Mouse (Mus musculus): ENCODE results near the gene Nlrc4. TPM values are rescaled to one million over a fixed set of nuclear protein-coding genes. Genes with fewer than 3 reads are reported as not detected.

Nlrc4 gene
- polyA plus RNA-seq, 2 experiments: 0.16 to 0.26 TPM

- Histone ChIP-seq H3K9ac (ENCODE audit: low read depth, low read length, severe bottlenecking) (no peak overlapping the region), H3K4me3 (replicated peaks; ENCODE audit: low read length) (no peak overlapping the region), H3K4me2 (replicated peaks; ENCODE audit: low read depth, low read length, severe bottlenecking) (no peak overlapping the region), H3K27me3 (ENCODE audit: control insufficient read depth, insufficient read depth, low read length) (no peaks in the 10 kb centered on the region), H3K4me1 (ENCODE audit: control insufficient read depth, insufficient read depth, low read length) (no peaks in the 10 kb centered on the region), H3K27ac (replicated peaks; ENCODE audit: low read depth, low read length) (no peak overlapping the region), H3K9me3 (ENCODE audit: control insufficient read depth, low read length) (no peaks in the 10 kb centered on the region), H3K36me3 (ENCODE audit: control insufficient read depth, insufficient read depth, low read length) (peaks cover 19% of the 10 kb centered on the region)
- WGBS: 90% methylated on average over 8 of the region's 8 CpGs
- DNase-seq (ENCODE audit: low spot score) (no peak), ATAC-seq (ENCODE audit: low FRiP score, low read depth) (no peak)
- no peak for TF ChIP-seq POLR2A (IDR thresholded peaks at IDR 0.05; ENCODE audit: borderline replicate concordance, extremely low read depth, insufficient read depth, insufficient read length)
Measured at GRCm38 (mm10) chr17:74430074-74430473, 28.9 kb downstream of the Nlrc4 start.

DNA sequence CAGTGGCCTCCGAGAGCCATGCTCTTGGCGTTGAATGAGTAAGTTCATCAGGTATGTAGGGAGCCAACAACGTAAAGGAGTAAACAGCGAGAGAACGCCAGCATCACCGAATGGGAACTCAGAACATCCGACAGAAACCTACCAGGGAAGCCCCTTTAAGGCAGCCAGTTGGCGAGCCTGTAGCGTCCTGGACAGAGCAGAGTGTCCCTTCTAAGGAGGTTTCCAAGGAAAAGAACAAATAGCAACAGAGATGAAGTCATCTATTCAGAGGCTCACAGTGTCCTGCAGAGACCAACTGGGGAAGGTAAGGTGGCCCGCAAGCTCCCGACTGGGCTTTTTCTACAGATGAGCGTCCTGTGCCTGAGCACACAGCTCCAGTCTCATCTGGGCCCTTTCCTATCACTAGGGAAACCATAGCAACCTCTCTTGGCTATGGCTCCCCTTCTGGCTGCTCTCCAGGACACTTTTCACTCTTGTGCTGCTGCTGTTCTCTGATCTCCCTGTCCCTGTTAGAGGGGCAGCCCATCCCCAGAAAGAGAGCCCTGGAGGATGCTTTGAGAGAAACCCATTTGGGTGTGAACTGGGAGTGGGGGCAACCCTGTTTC is 34.4 kb downstream of the Nlrc4 start:
- Histone ChIP-seq H3K4me2 (replicated peaks; ENCODE audit: low read depth, low read length, severe bottlenecking) (no peak overlapping the region), H3K27me3 (ENCODE audit: control insufficient read depth, insufficient read depth, low read length) (no peaks in the 10 kb centered on the region), H3K9me3 (ENCODE audit: control insufficient read depth, low read length) (no peaks in the 10 kb centered on the region), H3K36me3 (ENCODE audit: control insufficient read depth, insufficient read depth, low read length) (peaks cover 59% of the 10 kb centered on the region), H3K4me3 (replicated peaks; ENCODE audit: low read length) (no peak overlapping the region), H3K27ac (replicated peaks; ENCODE audit: low read depth, low read length) (no peak overlapping the region), H3K4me1 (ENCODE audit: control insufficient read depth, insufficient read depth, low read length) (no peaks in the 10 kb centered on the region), H3K9ac (ENCODE audit: low read depth, low read length, severe bottlenecking) (no peak overlapping the region)
- ATAC-seq (ENCODE audit: low FRiP score, low read depth) (no peak), DNase-seq (ENCODE audit: low spot score) (no peak)
- no peak for TF ChIP-seq POLR2A (IDR thresholded peaks at IDR 0.05; ENCODE audit: borderline replicate concordance, extremely low read depth, insufficient read depth, insufficient read length)
- 90% methylated on average over 12 of the region's 12 CpGs for WGBS

DNA sequence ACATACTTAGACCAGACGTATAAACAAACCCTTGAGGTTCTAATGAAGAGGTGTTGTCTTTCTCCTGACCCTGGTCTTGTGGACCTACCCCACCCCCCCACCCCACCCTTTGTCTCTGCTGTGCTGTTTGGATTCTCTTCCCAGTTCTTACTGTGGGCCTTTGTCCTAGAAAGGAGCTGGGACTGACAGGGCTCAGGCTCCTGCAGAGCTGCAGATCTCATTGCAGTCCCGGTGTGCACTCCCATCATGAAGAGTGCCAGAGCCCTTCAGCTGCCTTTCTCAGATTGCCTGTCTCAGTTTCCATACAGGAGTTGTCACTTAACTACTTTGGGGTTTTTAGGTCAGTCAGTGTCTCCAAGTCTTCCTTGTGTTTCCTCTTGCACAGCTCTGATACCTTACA is 38.3 kb downstream of the Nlrc4 start:
- DNase-seq (ENCODE audit: low spot score): no peak
- peaks cover 66% of the 10 kb centered on the region for H3K36me3 ChIP-seq (ENCODE audit: control insufficient read depth, insufficient read depth, low read length)
- H3K27me3 ChIP-seq (ENCODE audit: control insufficient read depth, insufficient read depth, low read length): no peaks in the 10 kb centered on the region
- 70% methylated on average over 2 of the region's 2 CpGs for WGBS
- no peak for ATAC-seq (ENCODE audit: low FRiP score, low read depth)
- no peaks in the 10 kb centered on the region for H3K4me1 ChIP-seq (ENCODE audit: control insufficient read depth, insufficient read depth, low read length)
- no peak overlapping the region for H3K4me2 ChIP-seq (replicated peaks; ENCODE audit: low read depth, low read length, severe bottlenecking)
- no peak overlapping the region for H3K9ac ChIP-seq (ENCODE audit: low read depth, low read length, severe bottlenecking)
- no peak overlapping the region for H3K27ac ChIP-seq (replicated peaks; ENCODE audit: low read depth, low read length)
- H3K4me3 ChIP-seq (replicated peaks; ENCODE audit: low read length): no peak overlapping the region
- no peaks in the 10 kb centered on the region for H3K9me3 ChIP-seq (ENCODE audit: control insufficient read depth, low read length)
- TF ChIP-seq POLR2A (IDR thresholded peaks at IDR 0.05; ENCODE audit: borderline replicate concordance, extremely low read depth, insufficient read depth, insufficient read length): no peak

GRCm38 (mm10) chr17:74418171-74418570 is 40.8 kb downstream of the Nlrc4 start:
- no peaks in the 10 kb centered on the region for H3K9me3 ChIP-seq (ENCODE audit: control insufficient read depth, low read length)
- no peak overlapping the region for H3K27ac ChIP-seq (replicated peaks; ENCODE audit: low read depth, low read length)
- peaks cover 69% of the 10 kb centered on the region for H3K36me3 ChIP-seq (ENCODE audit: control insufficient read depth, insufficient read depth, low read length)
- ATAC-seq (ENCODE audit: low FRiP score, low read depth): no peak
- H3K9ac ChIP-seq (ENCODE audit: low read depth, low read length, severe bottlenecking): no peak overlapping the region
- 47% methylated on average over 4 of the region's 4 CpGs for WGBS
- no peaks in the 10 kb centered on the region for H3K27me3 ChIP-seq (ENCODE audit: control insufficient read depth, insufficient read depth, low read length)
- no peaks in the 10 kb centered on the region for H3K4me1 ChIP-seq (ENCODE audit: control insufficient read depth, insufficient read depth, low read length)
- no peak overlapping the region for H3K4me2 ChIP-seq (replicated peaks; ENCODE audit: low read depth, low read length, severe bottlenecking)
- no peak overlapping the region for H3K4me3 ChIP-seq (replicated peaks; ENCODE audit: low read length)
- no peak for DNase-seq (ENCODE audit: low spot score)
- no peak for TF ChIP-seq POLR2A (IDR thresholded peaks at IDR 0.05; ENCODE audit: borderline replicate concordance, extremely low read depth, insufficient read depth, insufficient read length)

GRCm38 (mm10) chr17:74416841-74417360 is 42.0 kb downstream of the Nlrc4 start:
- TF ChIP-seq POLR2A (IDR thresholded peaks at IDR 0.05; ENCODE audit: borderline replicate concordance, extremely low read depth, insufficient read depth, insufficient read length): no peak
- no peak overlapping the region for H3K9ac ChIP-seq (ENCODE audit: low read depth, low read length, severe bottlenecking)
- no peaks in the 10 kb centered on the region for H3K9me3 ChIP-seq (ENCODE audit: control insufficient read depth, low read length)
- DNase-seq (ENCODE audit: low spot score) (no peak), ATAC-seq (ENCODE audit: low FRiP score, low read depth) (no peak)
- no peaks in the 10 kb centered on the region for H3K4me1 ChIP-seq (ENCODE audit: control insufficient read depth, insufficient read depth, low read length)
- 90% methylated on average over 8 of the region's 8 CpGs for WGBS
- H3K36me3 ChIP-seq (ENCODE audit: control insufficient read depth, insufficient read depth, low read length): peaks cover 74% of the 10 kb centered on the region
- H3K27ac ChIP-seq (replicated peaks; ENCODE audit: low read depth, low read length): no peak overlapping the region
- no peak overlapping the region for H3K4me3 ChIP-seq (replicated peaks; ENCODE audit: low read length)
- no peaks in the 10 kb centered on the region for H3K27me3 ChIP-seq (ENCODE audit: control insufficient read depth, insufficient read depth, low read length)
- H3K4me2 ChIP-seq (replicated peaks; ENCODE audit: low read depth, low read length, severe bottlenecking): no peak overlapping the region

All from limb, embryonic 14.5 days (tissue).